In genomic region chr1:13840309-13840622, GRCm38 (mm10) we compare ENCODE assay signal across 20 mouse cellular contexts.
"Had no signal": no experiment of that assay in that cellular context is flagged by ENCODE, and none has a peak within 500 bp of the region (broad histone marks: within the 10 kb centered on the region; RNA-seq: fewer than 3 reads in every experiment).

No protein-coding gene starts in this region.

- ATAC-seq: liver, postnatal 0 days; midbrain, embryonic 16.5 days had no signal

- H3K36me3 ChIP-seq: liver, embryonic 13.5 days; liver, embryonic 15.5 days; lung, embryonic 15.5 days; neural tube, embryonic 12.5 days had no signal

- H3K9ac ChIP-seq: liver, embryonic 13.5 days; liver, embryonic 15.5 days; liver, postnatal 0 days; lung, embryonic 15.5 days; neural tube, embryonic 12.5 days had no signal

- H3K4me1 ChIP-seq: liver, embryonic 13.5 days; liver, embryonic 15.5 days; lung, embryonic 15.5 days; megakaryocyte, embryonic 14.5 days; neural tube, embryonic 12.5 days had no signal

- H3K27ac ChIP-seq: liver, embryonic 13.5 days; liver, embryonic 15.5 days; lung, embryonic 15.5 days; macrophage; neural tube, embryonic 12.5 days had no signal

- H3K4me3 ChIP-seq: liver, embryonic 13.5 days; liver, embryonic 15.5 days; lung, embryonic 15.5 days; megakaryocyte, embryonic 14.5 days; myocyte; neural tube, embryonic 12.5 days had no signal

- H3K9me3 ChIP-seq: liver, embryonic 13.5 days; liver, embryonic 15.5 days; lung, embryonic 15.5 days; neural tube, embryonic 12.5 days had no signal

- DNase-seq: liver, embryonic 13.5 days; lung, adult 2 months; midbrain, embryonic 14.5 days; retina, postnatal 1 day; right cerebral cortex, adult 18-20 months; right cerebral cortex, postnatal 25 days; right cerebral cortex, postnatal 4 days; spleen, adult 18-20 months; thymus, adult 18-20 months; thymus, postnatal 14 days; thymus, postnatal 36 days had no signal

- H3K27me3 ChIP-seq: liver, embryonic 13.5 days; liver, embryonic 15.5 days; lung, embryonic 15.5 days; megakaryocyte, embryonic 14.5 days; neural tube, embryonic 12.5 days had no signal

- H3K4me2 ChIP-seq: liver, embryonic 13.5 days; liver, embryonic 15.5 days; lung, embryonic 15.5 days; midbrain, embryonic 11.5 days; neural tube, embryonic 12.5 days had no signal
